Mouse (Mus musculus): ENCODE measurements around the gene Slc25a34.

The Slc25a34 gene

GRCm38 (mm10) chr4:141643118-141643855 lies 19.7 kb upstream of the Slc25a34 start:
- DNase-seq: peak; percentile 67 to 72

DNA sequence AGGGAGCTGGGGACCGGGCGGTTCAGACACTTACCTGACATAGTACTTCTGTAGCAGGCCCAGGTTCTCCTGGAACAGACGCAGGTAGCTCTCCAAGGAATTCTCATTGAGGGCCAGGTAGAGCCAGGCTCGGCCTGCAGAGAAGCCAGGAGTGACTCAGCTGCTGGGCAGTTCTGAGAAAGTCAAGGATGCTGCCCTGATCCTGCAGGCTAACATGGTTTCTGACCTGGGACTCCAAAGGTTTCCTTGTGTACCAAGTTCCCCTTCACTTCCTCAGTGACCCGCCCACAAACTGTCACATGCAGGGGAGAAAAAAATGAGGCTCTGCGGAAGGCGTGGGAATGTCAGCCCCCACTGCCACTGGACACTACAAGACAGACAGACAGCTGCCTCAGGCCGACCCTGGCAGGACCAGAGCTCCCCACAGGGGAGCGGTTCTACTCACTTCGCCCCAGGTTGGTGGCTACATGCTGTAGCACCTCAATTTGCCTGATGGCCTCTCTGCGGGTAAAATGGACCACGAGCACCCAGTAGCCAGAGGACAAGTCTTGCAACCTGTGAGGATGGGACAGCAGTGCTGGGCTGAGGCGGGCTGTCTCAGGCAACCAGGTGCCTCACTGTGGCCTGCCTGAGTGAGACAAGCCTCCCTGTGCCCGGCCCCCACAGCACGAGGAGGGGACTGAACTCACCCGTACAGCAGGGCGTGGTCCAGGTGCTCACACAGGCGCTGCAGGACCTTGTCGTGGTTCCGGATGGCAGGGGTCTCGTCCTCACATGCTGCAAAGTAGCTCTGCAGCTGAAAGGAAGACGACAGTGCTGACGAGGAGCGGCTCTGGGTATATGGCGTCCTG lies 18.6 kb upstream of the Slc25a34 start:
- no peak for DNase-seq

DNA sequence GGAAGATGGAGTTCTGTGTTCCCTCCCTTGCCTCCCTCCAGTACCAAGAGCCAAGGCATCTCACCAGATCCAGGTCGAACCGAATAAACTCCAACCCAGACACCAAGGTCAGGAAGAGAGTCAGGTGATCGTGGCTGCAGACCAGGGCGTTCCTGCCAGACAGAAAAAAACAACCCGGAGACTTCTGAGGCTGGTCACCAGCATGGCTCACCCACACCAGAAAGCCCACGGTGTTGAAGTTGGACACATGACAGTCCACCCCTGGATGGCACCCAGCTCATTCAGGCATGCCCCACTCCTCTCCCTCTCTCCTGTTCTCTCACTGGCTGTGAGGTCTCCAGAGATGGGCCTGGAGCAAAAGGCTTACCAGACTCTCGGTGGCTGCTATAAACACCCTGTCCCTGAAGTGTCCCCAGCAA lies 17.7 kb upstream of the Slc25a34 start:
- no peak for DNase-seq

- no peak for DNase-seq
Measured at GRCm38 (mm10) chr4:141639474-141639873, 15.9 kb upstream of the Slc25a34 start.

DNA sequence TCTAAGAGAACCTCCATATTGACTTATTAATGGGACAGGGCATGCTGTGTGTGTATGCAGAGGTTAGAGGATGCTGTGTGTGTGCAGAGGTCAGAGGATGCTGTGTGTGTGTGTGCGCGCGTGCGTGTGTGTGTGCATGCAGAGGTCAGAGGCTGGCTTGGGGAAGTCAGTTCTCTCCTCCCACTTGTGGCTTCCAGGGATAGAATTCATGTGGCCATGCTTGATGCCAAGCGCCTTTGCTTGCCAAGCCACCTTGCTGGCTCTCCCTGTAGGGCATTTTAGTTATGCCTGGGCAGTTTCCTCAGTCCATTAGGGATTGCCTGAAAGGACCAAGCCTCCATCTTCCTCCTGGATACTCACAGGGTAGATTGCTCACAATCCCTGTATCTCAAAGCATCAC lies 13.1 kb upstream of the Slc25a34 start:
- DNase-seq: peak in 1 of 2 experiments; percentile 53

GRCm38 (mm10) chr4:141635991-141636390 lies 12.4 kb upstream of the Slc25a34 start:
- DNase-seq: no peak

DNA sequence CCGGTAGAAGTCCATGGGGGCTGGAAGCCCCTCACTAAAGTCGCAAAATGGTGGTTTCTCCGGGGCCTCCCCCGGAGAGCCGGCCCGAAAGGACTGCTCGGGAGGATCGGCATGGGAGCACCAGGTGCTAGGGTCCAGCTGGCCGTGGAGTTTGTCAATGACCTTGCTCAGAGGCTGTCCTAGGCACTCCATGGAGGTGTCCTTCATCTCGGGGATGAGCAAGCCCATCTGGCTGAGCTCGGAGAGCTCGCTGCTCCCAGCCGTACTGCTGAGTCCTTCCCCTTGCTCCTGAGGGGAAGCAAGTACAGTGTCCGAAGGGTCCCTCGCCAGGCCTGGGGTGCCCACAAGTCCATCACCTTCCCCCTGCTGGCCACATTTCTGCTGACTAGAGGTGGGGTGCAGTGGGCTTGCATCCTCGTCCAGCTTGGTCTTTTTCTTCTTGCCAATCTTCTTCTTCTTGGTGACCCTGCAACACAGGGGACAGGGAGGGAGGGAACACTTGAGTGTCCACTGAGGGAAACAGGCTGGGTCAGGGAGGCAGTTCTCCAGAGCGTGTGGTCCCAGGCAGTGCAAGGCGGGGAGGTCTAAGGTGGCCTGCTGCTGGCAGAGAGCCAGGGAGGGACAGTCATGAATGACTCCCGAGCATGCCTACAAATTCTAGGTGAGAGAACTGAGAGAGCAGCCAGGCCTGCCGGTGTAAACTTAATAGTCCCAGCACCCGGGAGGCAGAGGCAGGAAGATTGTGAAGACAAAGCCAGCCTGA lies 8.7 kb upstream of the Slc25a34 start:
- DNase-seq: no peak

GRCm38 (mm10) chr4:141631250-141631649 lies 7.6 kb upstream of the Slc25a34 start:
- DNase-seq: no peak

DNA sequence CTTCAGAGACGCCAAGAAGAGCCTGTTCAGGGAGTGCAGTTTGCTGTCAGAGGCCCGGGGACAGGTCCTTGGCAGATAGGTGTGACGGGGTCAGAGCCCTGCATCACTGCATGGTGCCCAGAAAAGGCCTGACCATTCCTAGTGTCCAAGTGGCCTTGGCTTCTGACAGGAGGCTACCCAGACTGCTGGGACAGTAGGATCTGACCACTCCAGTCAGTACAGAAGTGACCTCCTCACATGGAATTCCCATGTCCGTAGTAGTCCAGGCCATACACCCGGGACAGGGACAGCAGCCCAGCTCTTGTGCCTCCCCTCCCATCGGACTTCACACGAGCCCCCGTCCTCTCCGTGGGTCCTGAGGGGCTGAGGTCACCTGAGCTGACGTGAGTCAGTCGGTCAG lies 6.4 kb upstream of the Slc25a34 start:
- no peak for DNase-seq

GRCm38 (mm10) chr4:141628661-141629060 lies 5.0 kb upstream of the Slc25a34 start:
- no peak for DNase-seq

- DNase-seq: no peak
Measured at GRCm38 (mm10) chr4:141627502-141627901, 3.9 kb upstream of the Slc25a34 start.

DNA sequence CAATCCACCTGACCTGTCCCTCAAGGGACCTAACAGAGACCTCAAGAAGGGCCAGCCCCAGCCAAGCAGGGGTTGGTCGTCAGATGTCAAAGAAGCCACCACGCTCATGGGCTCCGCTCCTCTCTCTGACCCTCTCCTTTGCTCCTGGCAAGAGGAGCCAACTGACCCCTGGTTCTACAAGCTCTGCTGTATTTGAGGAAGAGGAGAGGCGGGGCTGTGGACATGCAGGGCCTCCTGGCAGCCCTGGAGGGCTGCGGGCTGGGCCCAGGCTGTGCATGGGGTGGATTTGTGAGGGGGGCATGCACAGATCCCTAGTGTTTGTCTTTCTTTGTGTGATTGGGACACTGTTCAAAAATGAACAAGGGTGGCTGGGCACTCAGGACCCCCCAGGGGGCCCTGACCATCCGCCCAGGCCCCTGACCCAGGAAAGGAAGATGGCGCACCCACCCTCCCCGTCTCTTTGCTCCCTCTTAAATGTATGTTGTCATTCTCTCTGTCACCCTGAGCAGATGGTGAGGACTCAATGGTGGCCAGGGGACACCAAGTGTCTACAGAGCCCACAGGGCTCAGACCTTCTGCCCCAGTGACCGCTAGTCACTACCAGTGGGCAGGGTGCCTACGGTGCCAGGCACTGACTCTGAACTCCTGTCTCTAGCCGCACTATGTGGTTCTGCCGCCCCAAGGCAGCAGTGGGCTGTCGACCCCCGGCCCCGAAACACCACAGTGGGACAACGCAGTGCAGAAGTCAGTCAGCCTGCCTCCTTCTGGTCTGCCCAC lies 2.3 kb upstream of the Slc25a34 start:
- no peak for DNase-seq

DNA sequence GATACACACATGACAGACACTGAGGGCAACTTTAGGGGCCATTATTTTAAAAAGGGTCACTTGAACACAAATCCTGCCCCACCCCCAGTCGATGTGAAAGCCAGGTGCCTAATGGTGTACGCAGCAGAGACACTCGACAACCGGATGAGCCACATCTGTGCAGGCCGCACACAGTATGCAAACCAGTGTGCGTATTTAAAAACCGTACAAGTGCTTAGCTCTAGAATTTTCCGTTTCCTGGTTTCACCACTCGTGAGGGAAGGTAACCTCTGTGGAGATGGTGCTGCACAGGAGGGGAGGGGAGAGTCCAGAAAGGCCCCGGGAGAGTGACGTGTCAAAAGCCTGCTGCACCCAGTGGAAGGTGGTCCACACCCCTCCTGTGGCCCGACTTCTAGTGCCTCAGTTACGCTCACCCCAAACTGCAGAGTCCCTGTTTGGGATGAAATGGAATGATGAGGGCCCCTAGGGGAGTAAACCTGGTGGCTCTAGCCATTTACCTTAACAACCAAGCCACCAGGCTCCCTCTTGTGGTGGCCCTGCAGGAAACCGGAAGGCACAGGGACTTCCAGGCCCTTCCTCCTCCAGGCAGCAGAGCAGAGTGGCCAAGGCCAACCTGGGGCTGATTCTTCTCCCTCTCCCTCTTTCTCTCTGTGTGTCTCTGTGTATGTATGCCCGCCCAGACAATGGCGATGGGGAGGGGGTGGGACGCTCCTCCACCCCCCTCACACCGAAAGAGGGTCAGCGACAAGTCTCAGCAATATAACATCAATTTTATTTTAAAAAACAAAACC lies 1.6 kb upstream of the Slc25a34 start:
- DNase-seq: no peak

DNA sequence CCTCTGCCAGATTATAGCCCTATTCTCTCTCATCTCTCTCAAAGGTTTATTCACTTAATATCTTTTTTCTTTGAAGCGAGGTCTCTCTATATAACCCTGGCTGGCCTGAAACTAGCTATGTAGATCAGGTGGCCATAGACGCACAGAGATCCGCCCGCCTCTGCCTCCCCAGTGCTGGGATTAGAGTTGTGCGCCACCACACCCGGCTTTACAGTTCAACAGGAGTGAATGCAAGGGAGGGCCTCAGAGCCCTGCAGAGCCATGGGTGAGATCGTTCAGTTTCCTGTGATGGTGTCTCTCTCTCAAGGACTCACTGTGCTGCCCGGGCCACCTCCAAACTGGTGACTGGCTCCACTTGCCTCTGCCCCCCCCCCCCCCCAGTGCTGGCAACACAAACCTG lies 513 bp upstream of the Slc25a34 start:
- DNase-seq: no peak

DNA sequence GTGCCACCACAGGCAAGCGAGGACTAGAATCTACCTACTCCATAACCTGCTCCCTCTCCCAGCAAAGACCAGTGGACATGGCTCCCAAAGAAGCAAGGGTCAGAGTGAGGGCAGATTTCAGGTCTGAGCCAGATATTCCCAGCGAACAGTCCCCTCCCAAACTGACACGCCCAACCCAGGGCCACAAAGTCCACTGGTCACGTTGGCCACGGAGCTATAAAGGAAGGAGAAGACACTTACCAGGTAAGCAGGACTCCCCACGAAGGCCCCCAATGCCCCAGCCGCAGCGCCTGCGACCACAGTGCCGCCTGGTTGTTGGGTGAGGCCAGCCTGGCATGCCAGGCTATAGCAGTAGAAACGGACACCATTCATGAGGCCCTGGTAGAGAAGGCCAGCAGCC lies 584 bp downstream of the Slc25a34 start:
- DNase-seq: no peak

GRCm38 (mm10) chr4:141622580-141622979 lies 1.0 kb downstream of the Slc25a34 start:
- DNase-seq: no peak

DNA sequence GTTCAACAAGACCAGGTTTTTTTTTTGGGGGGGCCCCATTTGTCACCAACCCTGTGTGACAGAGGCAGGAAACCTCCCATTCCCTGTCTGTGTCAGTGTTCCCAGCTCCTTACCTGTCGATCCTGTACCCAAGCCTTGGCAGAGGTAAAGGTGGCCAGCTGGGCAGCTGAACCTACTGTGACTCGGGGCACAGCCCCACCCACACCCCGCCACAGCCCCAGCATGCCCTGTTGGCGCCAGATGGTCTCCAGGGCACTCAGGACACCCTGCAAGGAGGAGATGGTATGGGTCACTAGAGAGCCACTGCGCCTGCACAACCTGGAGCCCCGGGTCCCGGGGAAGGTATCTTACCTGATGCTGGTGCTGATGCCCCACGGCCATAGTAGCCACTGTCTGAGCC lies 1.5 kb downstream of the Slc25a34 start:
- no peak for DNase-seq

GRCm38 (mm10) chr4:141621297-141621696 lies 2.3 kb downstream of the Slc25a34 start:
- no peak for DNase-seq

GRCm38 (mm10) chr4:141619299-141619883 lies 4.2 kb downstream of the Slc25a34 start:
- no peak for DNase-seq

DNA sequence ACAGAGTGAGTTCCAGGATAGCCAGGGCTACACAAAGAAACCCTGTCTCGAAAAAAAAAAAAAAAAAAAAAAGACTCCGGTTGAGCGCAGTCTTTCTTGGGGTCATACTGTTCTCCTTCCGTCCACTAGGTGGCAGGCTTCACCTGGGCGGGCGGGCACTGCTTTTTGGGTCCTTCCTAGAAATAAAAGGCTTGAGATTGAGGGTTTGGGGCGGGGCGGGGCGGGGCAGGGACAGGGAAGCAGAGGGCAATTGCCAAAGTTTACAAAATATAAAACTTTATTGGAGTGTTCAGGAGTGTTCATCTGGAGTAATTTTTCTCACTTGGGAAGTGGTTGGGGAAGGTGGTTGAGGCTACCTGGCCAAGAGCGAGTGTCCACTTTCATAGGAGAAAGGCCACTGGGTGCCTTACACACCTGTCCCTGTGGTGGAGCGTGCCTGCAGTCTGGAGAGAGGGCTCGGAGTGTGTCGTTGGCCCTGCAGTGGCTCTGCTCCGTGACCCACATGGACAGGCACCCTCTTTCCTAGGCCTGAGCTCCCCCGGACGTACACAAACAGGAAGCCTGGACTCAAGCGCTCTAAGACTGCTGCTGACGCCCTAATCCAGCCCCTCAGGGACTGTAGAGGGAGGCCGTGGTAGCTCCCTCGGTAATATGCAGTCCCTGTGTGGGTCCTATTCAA lies 4.9 kb downstream of the Slc25a34 start, which contains the start of gene Tmem82:
TSS of gene Tmem82 (minus strand) at position 69 of the 679 bp plus-strand sequence.
- DNase-seq: peak; percentile 67 to 74
